Mouse (Mus musculus): ENCODE results near the gene Zswim1.

DNA sequence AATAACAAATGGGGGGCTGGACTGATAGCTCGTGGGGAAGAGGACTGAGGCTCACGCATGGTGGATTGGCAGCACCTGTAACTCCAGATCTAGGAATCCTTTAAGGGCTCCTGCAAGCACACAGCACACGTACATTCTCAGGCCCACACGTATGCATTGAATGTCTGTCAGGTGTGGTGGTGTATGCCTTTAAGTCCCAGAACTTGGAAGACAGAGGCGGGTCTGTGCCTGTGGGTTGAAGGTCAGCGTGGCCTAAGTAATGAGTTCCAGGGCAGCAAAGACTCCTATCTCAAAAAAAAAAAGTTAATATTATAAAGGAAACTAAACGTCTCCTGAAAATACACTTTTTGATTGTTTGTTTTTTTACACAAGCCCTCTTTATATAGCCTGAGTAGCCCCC is 15.9 kb upstream of the Zswim1 start:
- TF ChIP-seq GATA1 (IDR thresholded peaks at IDR 0.05; ENCODE audit: low read length) (no peak), TAL1 (IDR thresholded peaks at IDR 0.05; ENCODE audit: low read length) (no peak)

Data from erythroblast, embryonic 14.5 days (primary cell).